Mouse (Mus musculus) ovary, postnatal 36 days (tissue): Measurements from ENCODE around the gene Msi2.

Experiments
- DNase-seq: peaks from one replicate; pipeline ENCODE4 v3.0.0; 2022; ENCODE audit warnings: low spot score, mixed read lengths

The Msi2 gene

GRCm38 (mm10) chr11:88307616-88308543 is 410.4 kb downstream of the Msi2 start:
- DNase-seq: no peak

DNA sequence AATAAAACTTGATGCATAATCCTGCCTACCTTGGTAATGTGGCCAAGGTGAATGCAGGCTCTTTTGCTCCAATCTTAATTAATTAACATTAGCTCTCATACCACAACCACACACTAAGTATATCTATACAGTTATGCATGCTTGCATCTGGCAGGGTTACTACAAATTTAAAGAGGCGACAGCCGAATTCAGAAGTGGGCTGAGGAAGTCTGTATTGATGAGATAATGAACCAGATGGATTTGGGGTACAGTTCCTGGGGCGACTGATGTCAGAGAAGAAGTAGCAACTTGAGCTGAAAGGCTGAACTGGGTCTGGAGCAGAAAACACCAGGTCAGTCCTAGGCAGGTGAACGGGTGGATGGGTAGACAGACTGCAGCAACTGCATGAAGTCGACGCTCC is 412.6 kb downstream of the Msi2 start:
- no peak for DNase-seq

DNA sequence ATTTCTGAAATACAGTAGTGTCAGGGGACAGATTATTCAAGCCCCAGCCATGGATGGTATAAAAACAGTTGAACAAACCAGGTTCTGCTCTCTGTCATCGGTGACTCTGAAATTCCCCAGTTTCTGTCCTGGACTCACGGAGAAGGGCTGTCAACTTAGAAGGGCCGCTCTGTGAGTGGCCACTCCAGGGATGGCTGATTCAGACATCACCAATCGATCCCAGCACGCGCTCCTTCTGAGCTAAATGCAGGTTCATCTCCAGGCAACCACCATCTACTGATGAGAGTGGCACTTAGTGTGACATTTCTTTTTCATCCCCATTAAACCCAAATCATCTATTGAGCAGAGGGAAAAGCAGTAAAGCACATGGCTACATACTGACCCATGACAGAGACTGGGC is 416.7 kb downstream of the Msi2 start:
- DNase-seq: peak; percentile 30

DNA sequence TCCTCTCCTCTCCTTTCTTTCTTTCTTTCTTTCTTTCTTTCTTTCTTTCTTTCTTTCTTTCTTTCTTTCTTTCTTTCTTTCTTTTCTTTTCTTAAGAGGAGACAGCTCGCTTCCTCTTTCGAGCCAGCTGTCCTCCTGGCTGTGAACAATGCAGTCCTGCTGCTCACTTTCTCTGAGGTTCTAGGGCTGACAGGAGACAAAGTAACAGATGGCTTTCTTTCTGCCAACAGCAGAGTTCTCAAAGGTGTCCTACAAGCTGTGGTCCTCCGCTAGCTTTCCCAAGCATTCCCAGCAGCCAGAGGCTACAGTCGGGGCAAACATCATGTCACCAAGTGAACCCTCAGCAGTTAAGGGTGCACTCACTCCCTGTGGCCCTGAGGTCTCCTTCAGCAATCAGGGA is 419.0 kb downstream of the Msi2 start:
- DNase-seq: no peak

- DNase-seq: no peak
These were observed 420.8 kb downstream of the Msi2 start for GRCm38 (mm10) chr11:88297526-88297925.

GRCm38 (mm10) chr11:88295298-88295697 is 423.0 kb downstream of the Msi2 start:
- no peak for DNase-seq

- no peak for DNase-seq
These were observed 424.0 kb downstream of the Msi2 start for GRCm38 (mm10) chr11:88294394-88294710.

- no peak for DNase-seq
These were observed 424.5 kb downstream of the Msi2 start, which contains the start of gene Ccdc182 for GRCm38 (mm10) chr11:88293631-88294393. Ccdc182 (plus strand) TSS chr11:88294058.

DNA sequence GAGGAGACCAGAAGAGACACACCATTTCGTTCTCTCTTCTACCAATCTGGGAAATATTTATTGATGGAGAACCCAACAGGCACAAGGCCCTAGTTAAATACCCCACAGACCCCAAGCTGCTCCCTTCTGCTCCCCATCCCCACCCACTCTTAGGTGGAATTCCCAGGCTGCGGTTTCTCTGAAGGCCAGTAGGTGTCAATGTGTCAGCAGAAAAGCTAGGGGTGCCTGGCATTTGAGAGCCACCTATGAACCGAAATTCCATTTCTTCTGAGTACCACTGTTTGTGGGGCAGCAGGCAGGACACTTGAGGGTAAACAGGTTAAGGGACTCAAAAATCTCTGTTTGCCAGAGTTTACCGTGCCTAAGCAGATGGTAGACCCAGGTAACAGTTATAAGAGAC is 426.6 kb downstream of the Msi2 start:
- no peak for DNase-seq

GRCm38 (mm10) chr11:88291245-88291644 is 427.1 kb downstream of the Msi2 start:
- no peak for DNase-seq
